Mouse (Mus musculus) adrenal gland, postnatal 36 days (tissue): ENCODE results near the gene Nprl3. TPM values are rescaled to one million over a fixed set of nuclear protein-coding genes. Genes with fewer than 3 reads are reported as not detected.

ENCODE experiments used
- DNase-seq, 2 experiments: peaks; one replicate each; pipeline ENCODE4 v3.0.0; 2021; ENCODE audit warnings: mixed read lengths in 1 of 2
- total RNA-seq, 2 experiments: library from RNA; stranded (reverse); gene quantifications; 2 replicates each; pipeline ENCODE4 v1.2.3; 2021

Gene Nprl3
- total RNA-seq, 2 experiments from 2014 or later: 62.9 to 65.2 TPM

GRCm38 (mm10) chr11:32196727-32197126 is 70.8 kb downstream of the Nprl3 start:
- no peak for DNase-seq

- DNase-seq: no peak
Observed at GRCm38 (mm10) chr11:32195867-32196540, 71.5 kb downstream of the Nprl3 start.

GRCm38 (mm10) chr11:32194626-32195025 is 72.9 kb downstream of the Nprl3 start:
- no peak for DNase-seq

- DNase-seq: no peak
Observed at GRCm38 (mm10) chr11:32194086-32194485, 73.4 kb downstream of the Nprl3 start.

GRCm38 (mm10) chr11:32193156-32193555 is 74.4 kb downstream of the Nprl3 start:
- no peak for DNase-seq

GRCm38 (mm10) chr11:32190603-32191110 is 76.8 kb downstream of the Nprl3 start:
- no peak for DNase-seq

GRCm38 (mm10) chr11:32190119-32190518 is 77.4 kb downstream of the Nprl3 start:
- DNase-seq: no peak

GRCm38 (mm10) chr11:32189434-32189833 is 78.1 kb downstream of the Nprl3 start:
- DNase-seq: no peak

- DNase-seq: no peak
Observed at GRCm38 (mm10) chr11:32188881-32189280, 78.6 kb downstream of the Nprl3 start.

GRCm38 (mm10) chr11:32187256-32187655 is 80.3 kb downstream of the Nprl3 start:
- DNase-seq: no peak

- no peak for DNase-seq
Observed at GRCm38 (mm10) chr11:32186031-32186430, 81.5 kb downstream of the Nprl3 start.

- no peak for DNase-seq
Observed at GRCm38 (mm10) chr11:32184469-32184868, 83.0 kb downstream of the Nprl3 start.

GRCm38 (mm10) chr11:32181973-32182868 is 85.3 kb downstream of the Nprl3 start:
- peak; percentile 80 to 87 for DNase-seq

- no peak for DNase-seq
Observed at GRCm38 (mm10) chr11:32181246-32181645, 86.3 kb downstream of the Nprl3 start.

GRCm38 (mm10) chr11:32178506-32178905 is 89.0 kb downstream of the Nprl3 start:
- no peak for DNase-seq

Other genes with a start within 250 kb of the Nprl3 start
- gene Il9r, start 67.4 kb downstream of the Nprl3 start, total RNA-seq: under 1 TPM; 0.26 to 0.96 TPM
- gene Snrnp25, start 62.3 kb downstream of the Nprl3 start, total RNA-seq: 10 to 100 TPM; 14.8 to 19.4 TPM
- 10 to 100 TPM; 24.7 to 36.8 TPM for gene Rhbdf1, start 45.4 kb downstream of the Nprl3 start, total RNA-seq
- 10 to 100 TPM; 22.1 to 22.7 TPM for gene Mpg, start 41.2 kb downstream of the Nprl3 start, total RNA-seq
- not detected for gene Hba-x, start 8.7 kb upstream of the Nprl3 start, total RNA-seq
- 1,000 to 10,000 TPM; 2,230 to 3,771 TPM for gene Hba-a1, start 15.8 kb upstream of the Nprl3 start, total RNA-seq
- gene Hbq1b, start 19.3 kb upstream of the Nprl3 start, total RNA-seq: not detected
- gene Hba-a2, start 28.8 kb upstream of the Nprl3 start, total RNA-seq: 1,000 to 10,000 TPM; 1,676 to 2,955 TPM
- under 1 TPM; 0.49 to 0.93 TPM for gene Hbq1a, start 32.4 kb upstream of the Nprl3 start, total RNA-seq
- gene Sh3pxd2b, start 80.1 kb upstream of the Nprl3 start, total RNA-seq: 10 to 100 TPM in 1 of 2 experiments, 1 to 10 TPM in 1; 5.7 to 10.7 TPM
- gene Ubtd2, start 187.7 kb upstream of the Nprl3 start, total RNA-seq: 10 to 100 TPM; 15.3 to 15.5 TPM